Mouse (Mus musculus) hindbrain, embryonic 12.5 days (tissue): ENCODE results near the gene Samd3. TPM values are rescaled to one million over a fixed set of nuclear protein-coding genes. Genes with fewer than 3 reads are reported as not detected.

Experiments
- ATAC-seq: fragments of 200-750 bp; cut with Nextera tagmentation; 2 replicates; pipeline ENCODE4 v1.8.0; 2017; ENCODE audit warnings: moderate TSS enrichment; ENCODE audit not compliant: low FRiP score
- H3K27ac ChIP-seq: fragments of 300-500 bp; sonication (generic); 2 replicates; pipeline ENCODE4 v1.5.1; 2016; ENCODE audit warnings: mild to moderate bottlenecking
- H3K27me3 ChIP-seq: fragments of 300-500 bp; sonication (generic); 2 replicates; pipeline ENCODE4 v1.6.1; 2016; ENCODE audit warnings: mild to moderate bottlenecking
- H3K36me3 ChIP-seq: fragments of 300-500 bp; sonication (generic); 2 replicates; pipeline ENCODE4 v1.6.1; 2016; ENCODE audit warnings: mild to moderate bottlenecking
- H3K4me1 ChIP-seq: fragments of 300-500 bp; sonication (generic); 2 replicates; pipeline ENCODE4 v1.6.1; 2016
- H3K4me2 ChIP-seq: fragments of 300-500 bp; sonication (generic); replicated peaks from 2 replicates; pipeline ENCODE4 v1.6.1; 2016; ENCODE audit warnings: mild to moderate bottlenecking
- H3K4me3 ChIP-seq: fragments of 300-500 bp; sonication (generic); 2 replicates; pipeline ENCODE4 v1.5.1; 2016; ENCODE audit warnings: mild to moderate bottlenecking
- H3K9ac ChIP-seq: fragments of 300-500 bp; sonication (generic); 2 replicates; pipeline ENCODE4 v1.6.1; 2016; ENCODE audit warnings: mild to moderate bottlenecking, moderate library complexity
- H3K9me3 ChIP-seq: fragments of 300-500 bp; sonication (generic); replicated peaks from 2 replicates; pipeline ENCODE4 v1.6.1; 2016; ENCODE audit warnings: mild to moderate bottlenecking
- WGBS: fragments of 180-500 bp; shearing (Covaris S2); methylation state at CpG from one replicate; pipeline ENCODE4 v1.1.7; 2016; 5-methylcytosine and 5-hydroxymethylcytosine counted together
- polyA plus RNA-seq: library from polyadenylated mRNA; unstranded; fragments of >200 nt; fragmentation: Nextera tagmentation; extraction: Ambion mirVana; gene quantifications from 2 replicates; pipeline ENCODE4 v1.2.1, GENCODE M21; 2016

Gene Samd3
- polyA plus RNA-seq, 1 experiment from 2014 or later: 0.35 TPM

DNA sequence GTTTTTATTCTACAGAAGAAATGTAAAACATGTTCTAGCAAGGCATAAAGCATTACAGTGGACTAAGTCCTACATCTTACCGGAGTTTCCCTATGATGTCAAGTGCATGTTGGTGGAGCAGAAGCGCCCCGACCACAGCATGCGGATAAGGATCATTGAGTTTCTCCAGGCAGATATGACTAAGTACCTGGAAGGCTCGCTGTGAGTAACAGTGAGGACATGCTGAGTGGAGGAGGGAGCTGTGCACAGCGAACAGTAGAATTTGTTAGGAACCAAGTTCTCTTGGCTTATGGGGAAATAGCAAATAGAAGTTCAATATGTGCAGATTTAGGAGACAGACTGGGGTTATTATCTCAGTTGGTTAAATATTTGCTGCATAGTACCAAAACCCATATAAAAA is 15.0 kb downstream of the Samd3 start:
- Histone ChIP-seq H3K27me3 (no peaks in the 10 kb centered on the region), H3K4me2 (no peak overlapping the region), H3K4me3 (no peak overlapping the region), H3K36me3 (no peaks in the 10 kb centered on the region), H3K4me1 (no peaks in the 10 kb centered on the region), H3K9me3 (no peaks in the 10 kb centered on the region), H3K27ac (no peak overlapping the region), H3K9ac (no peak overlapping the region)
- WGBS: 86% methylated on average over 6 of the region's 6 CpGs
- ATAC-seq: no peak

DNA sequence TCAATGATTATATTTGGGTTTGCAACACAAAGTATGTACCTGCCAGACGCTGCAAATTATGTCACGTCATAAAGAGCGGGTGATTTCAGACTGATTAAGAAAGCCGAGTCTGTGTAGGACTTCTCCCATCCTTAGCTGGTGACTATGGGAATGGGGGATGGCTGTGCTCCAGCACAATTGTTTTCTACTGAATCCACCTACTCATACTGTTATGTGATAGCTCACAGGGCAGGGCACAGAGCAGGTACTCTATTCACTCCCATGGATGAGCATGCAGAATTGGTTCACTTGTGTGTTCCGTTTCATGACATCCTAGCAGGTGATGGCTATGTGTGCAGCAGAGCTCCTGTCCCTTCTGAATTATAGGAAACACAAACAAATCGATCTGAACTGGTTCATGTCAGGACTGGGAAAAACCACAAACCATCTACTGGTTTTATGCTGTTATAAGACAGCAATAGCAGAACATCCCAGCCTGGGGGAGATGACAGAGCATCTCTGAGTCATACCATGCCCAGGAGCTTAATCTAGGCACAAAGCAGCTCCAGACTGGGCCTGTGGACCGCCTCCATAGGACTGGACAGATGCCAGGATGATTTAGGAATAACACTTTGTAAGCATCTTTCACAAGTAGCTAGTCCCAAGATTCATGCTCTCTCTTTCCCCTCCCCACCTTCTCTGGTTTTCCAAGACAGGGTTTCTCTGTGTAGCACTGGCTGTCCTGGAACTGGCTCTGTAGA is 20.1 kb downstream of the Samd3 start:
- Histone ChIP-seq H3K9me3 (no peaks in the 10 kb centered on the region), H3K27ac (no peak overlapping the region), H3K36me3 (no peaks in the 10 kb centered on the region), H3K4me1 (no peaks in the 10 kb centered on the region), H3K4me2 (no peak overlapping the region), H3K27me3 (no peaks in the 10 kb centered on the region), H3K9ac (no peak overlapping the region), H3K4me3 (no peak overlapping the region)
- 88% methylated on average over 7 of the region's 7 CpGs for WGBS
- ATAC-seq: no peak

DNA sequence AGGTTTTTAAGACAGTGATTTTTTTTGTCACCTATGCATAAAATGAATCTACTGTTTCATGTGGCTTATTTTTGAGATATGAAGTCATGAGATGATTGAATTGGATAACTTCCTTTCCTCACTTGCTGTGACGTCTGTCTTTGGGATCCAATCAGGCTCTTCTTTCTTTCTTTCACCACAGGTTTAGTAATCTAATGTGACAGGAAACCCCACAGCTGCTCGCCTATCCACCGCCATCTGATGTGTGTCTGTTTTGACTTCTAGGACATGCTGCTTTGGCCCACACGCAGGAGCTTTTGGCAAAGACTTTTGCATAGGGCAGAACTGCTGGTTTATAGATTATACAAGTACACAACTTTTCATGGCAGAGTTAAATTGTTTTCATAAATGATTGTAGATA is 30.4 kb downstream of the Samd3 start:
- H3K4me2 ChIP-seq: no peak overlapping the region
- H3K27me3 ChIP-seq: no peaks in the 10 kb centered on the region
- H3K9ac ChIP-seq: no peak overlapping the region
- no peak overlapping the region for H3K4me3 ChIP-seq
- WGBS: 81% methylated on average over 4 of the region's 4 CpGs
- H3K27ac ChIP-seq: no peak overlapping the region
- H3K4me1 ChIP-seq: no peaks in the 10 kb centered on the region
- H3K9me3 ChIP-seq: no peaks in the 10 kb centered on the region
- ATAC-seq: no peak
- no peaks in the 10 kb centered on the region for H3K36me3 ChIP-seq

DNA sequence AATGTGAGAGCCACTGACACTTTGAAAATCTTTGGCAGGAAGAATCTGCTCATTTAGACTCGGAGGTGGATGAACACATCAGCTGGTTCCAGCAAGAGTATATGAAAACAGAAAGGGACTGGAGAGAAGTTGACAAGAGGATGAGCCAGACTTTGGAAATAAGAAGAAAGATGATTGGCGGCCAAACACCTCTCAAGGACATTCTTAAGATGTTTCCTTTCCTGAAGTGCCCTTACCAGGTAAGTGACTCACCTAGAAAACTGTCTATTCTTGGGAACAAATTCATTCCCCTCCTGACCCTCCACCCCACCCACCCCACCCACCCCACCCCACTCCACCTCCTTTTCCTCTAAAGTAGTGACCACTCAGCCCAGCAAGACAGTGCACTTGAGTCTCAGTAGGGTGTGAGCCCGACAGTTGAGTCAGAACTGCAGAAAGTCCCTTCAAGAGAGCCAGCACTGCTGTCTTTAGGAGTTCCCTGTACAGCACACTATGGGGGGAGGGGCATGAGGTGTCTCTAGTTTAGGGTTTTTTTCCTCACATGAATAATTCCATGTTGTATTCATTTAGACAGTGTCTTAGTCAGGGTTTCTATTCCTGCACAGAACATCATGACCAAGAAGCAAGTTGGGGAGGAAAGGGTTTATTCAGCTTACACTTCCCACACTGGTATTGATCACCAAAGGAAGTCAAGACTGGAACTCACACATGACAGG is 34.4 kb downstream of the Samd3 start:
- Histone ChIP-seq H3K9ac (no peak overlapping the region), H3K36me3 (no peaks in the 10 kb centered on the region), H3K4me2 (no peak overlapping the region), H3K4me3 (no peak overlapping the region), H3K27me3 (no peaks in the 10 kb centered on the region), H3K4me1 (no peaks in the 10 kb centered on the region), H3K27ac (no peak overlapping the region), H3K9me3 (no peaks in the 10 kb centered on the region)
- no peak for ATAC-seq
- WGBS: 80% methylated on average over 3 of the region's 3 CpGs

DNA sequence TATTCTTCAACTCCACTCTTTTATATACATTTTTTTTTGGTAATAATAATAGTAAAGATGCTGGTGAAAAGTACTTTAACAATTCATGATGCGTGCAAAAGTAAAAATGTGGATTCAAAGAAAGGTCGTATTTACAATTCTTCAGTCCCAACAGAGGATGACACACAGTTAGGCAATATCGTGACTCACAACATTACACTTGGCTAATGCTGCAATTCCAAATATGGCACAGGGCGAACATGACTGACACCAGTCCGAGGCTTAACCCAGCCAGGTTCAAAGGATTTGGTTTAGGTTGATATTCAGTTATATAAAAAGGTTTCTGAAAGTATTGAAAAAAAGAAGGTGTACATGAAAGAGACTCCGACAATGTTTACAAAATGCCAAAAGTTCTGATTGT is 45.9 kb downstream of the Samd3 start:
- H3K27me3 ChIP-seq: no peaks in the 10 kb centered on the region
- no peak overlapping the region for H3K27ac ChIP-seq
- no peak for ATAC-seq
- H3K9me3 ChIP-seq: no peaks in the 10 kb centered on the region
- no peak overlapping the region for H3K9ac ChIP-seq
- H3K4me3 ChIP-seq: no peak overlapping the region
- 96% methylated on average over 6 of the region's 6 CpGs for WGBS
- peaks cover 36% of the 10 kb centered on the region for H3K36me3 ChIP-seq
- H3K4me1 ChIP-seq: no peaks in the 10 kb centered on the region
- no peak overlapping the region for H3K4me2 ChIP-seq

DNA sequence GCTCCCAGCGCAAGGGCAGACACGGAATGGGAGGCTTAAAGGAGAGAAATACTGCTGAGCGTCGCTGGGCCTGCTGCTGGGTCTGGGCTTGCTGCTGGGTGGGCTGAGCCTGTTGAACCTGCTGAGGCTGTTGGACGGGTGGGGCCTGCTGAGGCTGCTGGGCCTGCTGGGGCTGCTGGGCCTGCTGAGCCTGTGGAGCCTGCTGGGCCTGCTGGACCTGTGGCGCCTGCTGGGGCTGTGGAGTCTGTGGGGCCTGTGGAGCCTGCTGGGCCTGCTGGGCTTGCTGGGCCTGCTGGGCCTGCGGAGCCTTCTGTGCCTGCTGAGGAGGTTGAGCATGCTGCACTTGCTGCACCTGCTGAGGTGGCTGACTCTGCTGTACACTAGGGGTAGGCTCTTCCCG is 50.5 kb downstream of the Samd3 start:
- ATAC-seq: no peak
- Histone ChIP-seq H3K4me2 (no peak overlapping the region), H3K36me3 (peaks cover 27% of the 10 kb centered on the region), H3K27ac (no peak overlapping the region), H3K4me1 (no peaks in the 10 kb centered on the region), H3K27me3 (no peaks in the 10 kb centered on the region), H3K9me3 (no peaks in the 10 kb centered on the region), H3K4me3 (no peak overlapping the region), H3K9ac (no peak overlapping the region)
- 57% methylated on average over 8 of the region's 8 CpGs for WGBS

DNA sequence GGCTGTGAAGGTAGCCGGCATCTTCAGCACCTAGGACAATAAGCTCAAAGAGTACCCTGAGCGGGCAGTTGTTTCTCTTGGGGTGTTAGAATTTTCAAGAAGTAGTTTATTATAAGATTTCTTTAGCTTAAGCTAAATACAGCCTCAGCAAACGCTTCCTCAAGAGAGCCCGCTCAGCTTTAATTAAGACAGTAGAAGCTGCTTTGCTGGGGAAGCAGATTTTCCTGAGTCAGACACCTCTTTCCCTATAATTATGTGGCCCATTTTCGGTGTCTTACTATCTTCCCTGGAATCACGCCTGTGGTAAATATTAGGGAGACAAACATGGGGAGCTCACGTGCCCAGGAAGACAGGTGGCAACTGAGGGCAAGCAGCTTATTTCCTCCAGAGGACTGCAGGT is 57.6 kb downstream of the Samd3 start:
- H3K27me3 ChIP-seq: no peaks in the 10 kb centered on the region
- H3K4me1 ChIP-seq: no peaks in the 10 kb centered on the region
- H3K27ac ChIP-seq: no peak overlapping the region
- H3K9me3 ChIP-seq: no peaks in the 10 kb centered on the region
- H3K36me3 ChIP-seq: peaks cover 23% of the 10 kb centered on the region
- H3K9ac ChIP-seq: no peak overlapping the region
- no peak overlapping the region for H3K4me2 ChIP-seq
- no peak overlapping the region for H3K4me3 ChIP-seq
- WGBS: 92% methylated on average over 7 of the region's 7 CpGs
- no peak for ATAC-seq

DNA sequence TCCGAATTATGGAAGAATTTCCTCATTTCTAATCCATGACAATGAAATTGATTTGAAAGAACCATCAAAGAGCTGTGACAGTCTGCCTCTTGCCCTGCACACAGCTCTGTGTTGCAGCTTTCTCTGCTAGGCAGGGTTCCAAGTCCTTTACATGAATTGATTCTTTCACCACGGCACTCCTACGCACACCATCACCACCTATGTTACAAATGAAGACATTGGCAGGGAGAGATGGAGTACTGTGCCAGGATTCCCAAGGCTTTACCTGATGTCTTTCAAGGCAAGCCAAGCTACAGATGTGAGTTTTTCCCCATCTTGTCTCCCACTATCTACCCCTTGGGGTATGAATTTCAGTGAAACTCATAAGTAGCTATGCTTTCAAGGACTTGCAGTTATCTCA is 67.7 kb downstream of the Samd3 start:
- Histone ChIP-seq H3K27ac (no peak overlapping the region), H3K9me3 (no peaks in the 10 kb centered on the region), H3K4me3 (no peak overlapping the region), H3K9ac (no peak overlapping the region), H3K36me3 (peaks cover 32% of the 10 kb centered on the region), H3K4me2 (no peak overlapping the region), H3K27me3 (no peaks in the 10 kb centered on the region), H3K4me1 (no peaks in the 10 kb centered on the region)
- ATAC-seq: no peak
- WGBS: 91% methylated on average over 3 of the region's 3 CpGs

DNA sequence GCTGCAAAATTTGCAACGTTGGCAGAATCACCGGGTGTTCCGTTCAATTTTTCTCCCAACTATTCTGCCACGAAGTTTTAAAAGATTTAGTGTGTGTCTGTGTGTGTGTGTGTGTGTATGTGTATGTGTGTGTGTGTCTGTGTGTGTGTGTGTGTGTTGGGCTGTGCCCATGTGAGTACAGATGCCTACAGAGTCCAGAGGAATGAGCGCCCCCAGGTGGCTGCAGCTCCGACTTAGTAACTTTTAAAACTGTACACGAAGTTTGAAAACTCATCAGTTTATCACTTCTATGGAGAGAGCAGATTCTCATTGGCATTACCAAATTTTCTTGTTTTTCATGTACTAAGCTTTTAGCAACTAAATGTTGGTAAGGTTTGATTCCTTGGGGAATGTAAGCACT is 68.1 kb downstream of the Samd3 start:
- no peak overlapping the region for H3K27ac ChIP-seq
- H3K4me3 ChIP-seq: no peak overlapping the region
- H3K4me2 ChIP-seq: no peak overlapping the region
- H3K27me3 ChIP-seq: no peaks in the 10 kb centered on the region
- H3K36me3 ChIP-seq: peaks cover 31% of the 10 kb centered on the region
- WGBS: 89% methylated on average over 7 of the region's 7 CpGs
- no peak for ATAC-seq
- H3K9me3 ChIP-seq: no peaks in the 10 kb centered on the region
- H3K4me1 ChIP-seq: no peaks in the 10 kb centered on the region
- no peak overlapping the region for H3K9ac ChIP-seq

DNA sequence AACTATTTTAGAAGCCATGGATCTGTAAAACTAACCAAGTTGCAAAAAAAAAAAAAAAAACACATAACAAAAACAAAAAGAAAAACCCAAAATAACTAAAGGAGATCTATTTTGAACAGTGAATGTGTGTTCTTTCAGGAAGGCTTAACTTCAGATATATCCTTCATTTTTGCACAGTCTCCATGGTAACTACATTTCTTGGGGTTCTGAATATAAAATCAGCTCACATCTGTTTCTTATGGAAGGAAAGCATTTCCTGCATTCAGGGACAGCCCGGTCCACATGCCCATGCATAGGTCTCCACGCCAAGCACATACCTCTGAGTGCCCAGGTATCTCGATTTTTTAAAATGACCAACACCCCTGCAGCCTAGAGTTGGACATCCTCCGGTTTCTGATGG is 72.8 kb downstream of the Samd3 start:
- no peak overlapping the region for H3K9ac ChIP-seq
- no peaks in the 10 kb centered on the region for H3K27me3 ChIP-seq
- H3K4me2 ChIP-seq: no peak overlapping the region
- H3K36me3 ChIP-seq: peaks cover 28% of the 10 kb centered on the region
- no peaks in the 10 kb centered on the region for H3K9me3 ChIP-seq
- ATAC-seq: no peak
- no peak overlapping the region for H3K27ac ChIP-seq
- no peak overlapping the region for H3K4me3 ChIP-seq
- 89% methylated on average over 4 of the region's 4 CpGs for WGBS
- H3K4me1 ChIP-seq: no peaks in the 10 kb centered on the region

DNA sequence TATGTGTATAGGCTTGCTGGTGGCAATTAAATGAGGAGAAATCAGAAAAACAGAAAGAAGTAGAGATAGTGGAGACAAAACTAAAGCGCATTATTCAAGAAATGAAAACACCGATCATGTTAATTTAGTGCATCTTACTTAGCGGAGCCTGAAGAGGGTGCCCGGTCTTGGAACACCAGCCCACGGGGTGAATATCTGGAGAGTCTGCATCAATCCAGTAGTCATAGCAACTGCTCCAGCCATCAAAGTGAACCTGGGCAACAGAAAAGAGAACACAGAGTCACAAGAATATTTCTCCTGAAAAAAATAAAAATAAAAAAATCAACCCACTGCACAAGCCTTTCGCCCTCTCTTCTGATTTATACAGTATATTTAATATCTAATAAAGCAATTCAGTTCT is 74.0 kb downstream of the Samd3 start:
- WGBS: 91% methylated on average over 6 of the region's 6 CpGs
- no peaks in the 10 kb centered on the region for H3K27me3 ChIP-seq
- ATAC-seq: no peak
- H3K9ac ChIP-seq: no peak overlapping the region
- H3K27ac ChIP-seq: no peak overlapping the region
- peaks cover 36% of the 10 kb centered on the region for H3K36me3 ChIP-seq
- H3K4me1 ChIP-seq: no peaks in the 10 kb centered on the region
- H3K9me3 ChIP-seq: no peaks in the 10 kb centered on the region
- no peak overlapping the region for H3K4me2 ChIP-seq
- H3K4me3 ChIP-seq: no peak overlapping the region

DNA sequence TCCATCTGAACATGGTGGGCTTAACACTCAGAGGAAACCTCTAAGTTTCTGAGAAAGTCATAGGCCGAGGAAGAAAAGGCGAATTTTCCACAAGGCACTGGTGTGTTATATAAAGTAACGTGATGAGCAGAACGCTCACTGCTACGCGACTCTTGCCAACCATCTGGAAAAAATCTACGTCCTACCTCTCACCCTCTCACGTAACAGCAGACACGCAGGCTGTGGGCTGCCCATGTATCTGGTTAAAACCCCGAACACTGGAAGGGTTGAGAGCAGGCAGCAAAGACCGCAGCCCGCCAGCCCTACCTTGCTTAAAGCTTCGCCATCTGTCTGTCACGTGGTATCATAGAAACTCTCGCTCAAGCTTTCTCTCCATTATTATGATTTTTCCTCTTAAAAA is 84.8 kb downstream of the Samd3 start:
- Histone ChIP-seq H3K36me3 (peaks cover 52% of the 10 kb centered on the region), H3K4me2 (no peak overlapping the region), H3K4me3 (no peak overlapping the region), H3K4me1 (no peaks in the 10 kb centered on the region), H3K27me3 (no peaks in the 10 kb centered on the region), H3K27ac (no peak overlapping the region), H3K9me3 (no peaks in the 10 kb centered on the region), H3K9ac (no peak overlapping the region)
- 89% methylated on average over 15 of the region's 15 CpGs for WGBS
- ATAC-seq: no peak

DNA sequence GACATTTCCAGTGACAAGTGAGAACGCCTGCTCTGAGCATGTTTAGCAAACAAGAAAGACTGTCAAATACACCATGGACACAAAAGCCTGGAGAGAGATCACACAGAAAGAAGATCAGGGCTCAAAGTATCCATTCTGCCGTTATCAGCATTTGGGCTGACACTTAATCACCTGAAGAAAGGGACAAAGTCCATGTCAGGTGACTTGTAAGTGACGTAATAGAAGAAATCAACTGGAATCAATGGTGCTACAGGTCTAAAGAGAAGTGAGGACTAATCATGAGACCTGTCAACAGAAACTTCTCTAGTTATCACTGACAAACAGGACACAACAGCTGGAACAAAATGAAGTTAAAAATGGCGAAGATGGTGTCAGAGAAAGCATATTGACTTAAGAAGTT is 91.2 kb downstream of the Samd3 start:
- H3K27ac ChIP-seq: no peak overlapping the region
- H3K36me3 ChIP-seq: peaks cover 29% of the 10 kb centered on the region
- no peak overlapping the region for H3K4me2 ChIP-seq
- no peaks in the 10 kb centered on the region for H3K27me3 ChIP-seq
- H3K9ac ChIP-seq: no peak overlapping the region
- ATAC-seq: no peak
- no peaks in the 10 kb centered on the region for H3K9me3 ChIP-seq
- WGBS: 87% methylated on average over 4 of the region's 4 CpGs
- no peak overlapping the region for H3K4me3 ChIP-seq
- no peaks in the 10 kb centered on the region for H3K4me1 ChIP-seq
